Mouse (Mus musculus) left cerebral cortex, adult 8-10 months (tissue): ENCODE measurements around the gene Tnfrsf25. TPM values are rescaled to one million over a fixed set of nuclear protein-coding genes. Genes with fewer than 3 reads are reported as not detected.

Source experiments
- DNase-seq, 2 experiments: peaks; one replicate each; pipeline ENCODE4 v3.0.0; 2022; ENCODE audit warnings: low spot score in 2 of 2
- total RNA-seq, 4 experiments: library from RNA; stranded (reverse); gene quantifications; 2 replicates each; pipeline ENCODE4 v1.2.4; 2022

Tnfrsf25 gene
- total RNA-seq, 4 experiments from 2014 or later, result 4.3 to 9.8 (median 6.3) TPM

- peak in 1 of 2 experiments; percentile 19 for DNase-seq
These were observed 4.8 kb downstream of the Tnfrsf25 start for GRCm38 (mm10) chr4:152120311-152121182.

- no peak for DNase-seq
These were observed 5.4 kb downstream of the Tnfrsf25 start for GRCm38 (mm10) chr4:152121183-152121505.

- no peak for DNase-seq
These were observed 8.7 kb downstream of the Tnfrsf25 start for GRCm38 (mm10) chr4:152124361-152124961.

- DNase-seq, result peak in 1 of 2 experiments; percentile 30
These were observed 9.7 kb downstream of the Tnfrsf25 start for GRCm38 (mm10) chr4:152125161-152126025.

- no peak for DNase-seq
These were observed 10.5 kb downstream of the Tnfrsf25 start for GRCm38 (mm10) chr4:152126026-152126920.

- DNase-seq, result no peak
These were observed 12.2 kb downstream of the Tnfrsf25 start for GRCm38 (mm10) chr4:152127884-152128283.

GRCm38 (mm10) chr4:152128784-152129183, 13.1 kb downstream of the Tnfrsf25 start:
- DNase-seq, result no peak

- DNase-seq, result no peak
These were observed 13.7 kb downstream of the Tnfrsf25 start for GRCm38 (mm10) chr4:152129395-152129930.

GRCm38 (mm10) chr4:152130771-152131653, 15.3 kb downstream of the Tnfrsf25 start:
- no peak for DNase-seq

- no peak for DNase-seq
These were observed 16.4 kb downstream of the Tnfrsf25 start for GRCm38 (mm10) chr4:152131809-152132771.

- no peak for DNase-seq
These were observed 17.0 kb downstream of the Tnfrsf25 start for GRCm38 (mm10) chr4:152132772-152133169.

GRCm38 (mm10) chr4:152133213-152133612, 17.5 kb downstream of the Tnfrsf25 start:
- no peak for DNase-seq

GRCm38 (mm10) chr4:152134507-152134906, 18.8 kb downstream of the Tnfrsf25 start:
- DNase-seq, result no peak

GRCm38 (mm10) chr4:152135363-152135762, 19.6 kb downstream of the Tnfrsf25 start:
- DNase-seq, result no peak

GRCm38 (mm10) chr4:152136112-152136875, 20.6 kb downstream of the Tnfrsf25 start:
- no peak for DNase-seq

GRCm38 (mm10) chr4:152136876-152137250, 21.1 kb downstream of the Tnfrsf25 start:
- DNase-seq, result no peak

GRCm38 (mm10) chr4:152138497-152139260, 22.9 kb downstream of the Tnfrsf25 start:
- DNase-seq, result peak in 1 of 2 experiments; percentile 68
